Mouse (Mus musculus) erythroid progenitor cell, adult 5-6 weeks (primary cell): ENCODE measurements at regions not wholly inside any gene's neighbourhood (a gene's known extent, or its start where the extent isn't known, plus 50 kb on each side); places are given as distances from the start of the nearest gene placed in this dataset.

ENCODE experiments used
- ATAC-seq: replicated peaks from 2 replicates; pipeline ENCODE4 v1.8.0; 2016; ENCODE audit warnings: moderate number of reproducible peaks, mild to moderate bottlenecking, moderate TSS enrichment, inconsistent platforms; ENCODE audit not compliant: poor library complexity, low FRiP score, severe bottlenecking

GRCm38 (mm10) chr10:109607121-109607520 is 596.3 kb upstream of the Syt1 start:
- no peak for ATAC-seq

GRCm38 (mm10) chr10:109603241-109603640 is 592.5 kb upstream of the Syt1 start:
- ATAC-seq = no peak

- no peak for ATAC-seq
Measured at GRCm38 (mm10) chr10:109598604-109599003, 587.8 kb upstream of the Syt1 start.

GRCm38 (mm10) chr10:109573200-109573599 is 562.4 kb upstream of the Syt1 start:
- no peak for ATAC-seq

GRCm38 (mm10) chr10:109569798-109570197 is 559.0 kb upstream of the Syt1 start:
- no peak for ATAC-seq

GRCm38 (mm10) chr10:109566675-109567074 is 555.9 kb upstream of the Syt1 start:
- no peak for ATAC-seq

- no peak for ATAC-seq
Measured at GRCm38 (mm10) chr10:109561638-109562037, 550.9 kb upstream of the Syt1 start.

GRCm38 (mm10) chr10:109561094-109561493 is 550.3 kb upstream of the Syt1 start:
- ATAC-seq = no peak

GRCm38 (mm10) chr10:109543301-109543700 is 532.5 kb upstream of the Syt1 start:
- no peak for ATAC-seq

GRCm38 (mm10) chr10:109540229-109540628 is 529.4 kb upstream of the Syt1 start:
- no peak for ATAC-seq

- no peak for ATAC-seq
Measured at GRCm38 (mm10) chr10:109528096-109528495, 517.3 kb upstream of the Syt1 start.

GRCm38 (mm10) chr10:109521681-109522080 is 510.9 kb upstream of the Syt1 start:
- no peak for ATAC-seq

- ATAC-seq = no peak
Measured at GRCm38 (mm10) chr10:109517664-109518063, 506.9 kb upstream of the Syt1 start.

- no peak for ATAC-seq
Measured at GRCm38 (mm10) chr10:109515225-109515624, 504.4 kb upstream of the Syt1 start.

GRCm38 (mm10) chr10:109510917-109511715 is 500.3 kb upstream of the Syt1 start:
- no peak for ATAC-seq

GRCm38 (mm10) chr10:109508553-109508952 is 497.8 kb upstream of the Syt1 start:
- ATAC-seq = no peak

- no peak for ATAC-seq
Measured at GRCm38 (mm10) chr10:109507228-109507627, 496.4 kb upstream of the Syt1 start.

- ATAC-seq = no peak
Measured at GRCm38 (mm10) chr10:109504683-109505082, 493.9 kb upstream of the Syt1 start.

GRCm38 (mm10) chr10:109500861-109501260 is 490.1 kb upstream of the Syt1 start:
- ATAC-seq = no peak

- no peak for ATAC-seq
Measured at GRCm38 (mm10) chr10:109498301-109498700, 487.5 kb upstream of the Syt1 start.

- ATAC-seq = no peak
Measured at GRCm38 (mm10) chr10:109496161-109496560, 485.4 kb upstream of the Syt1 start.

GRCm38 (mm10) chr10:109490765-109491164 is 480.0 kb upstream of the Syt1 start:
- no peak for ATAC-seq
